ENCODE assay signal across 9 mouse cellular contexts in the genomic region with DNA sequence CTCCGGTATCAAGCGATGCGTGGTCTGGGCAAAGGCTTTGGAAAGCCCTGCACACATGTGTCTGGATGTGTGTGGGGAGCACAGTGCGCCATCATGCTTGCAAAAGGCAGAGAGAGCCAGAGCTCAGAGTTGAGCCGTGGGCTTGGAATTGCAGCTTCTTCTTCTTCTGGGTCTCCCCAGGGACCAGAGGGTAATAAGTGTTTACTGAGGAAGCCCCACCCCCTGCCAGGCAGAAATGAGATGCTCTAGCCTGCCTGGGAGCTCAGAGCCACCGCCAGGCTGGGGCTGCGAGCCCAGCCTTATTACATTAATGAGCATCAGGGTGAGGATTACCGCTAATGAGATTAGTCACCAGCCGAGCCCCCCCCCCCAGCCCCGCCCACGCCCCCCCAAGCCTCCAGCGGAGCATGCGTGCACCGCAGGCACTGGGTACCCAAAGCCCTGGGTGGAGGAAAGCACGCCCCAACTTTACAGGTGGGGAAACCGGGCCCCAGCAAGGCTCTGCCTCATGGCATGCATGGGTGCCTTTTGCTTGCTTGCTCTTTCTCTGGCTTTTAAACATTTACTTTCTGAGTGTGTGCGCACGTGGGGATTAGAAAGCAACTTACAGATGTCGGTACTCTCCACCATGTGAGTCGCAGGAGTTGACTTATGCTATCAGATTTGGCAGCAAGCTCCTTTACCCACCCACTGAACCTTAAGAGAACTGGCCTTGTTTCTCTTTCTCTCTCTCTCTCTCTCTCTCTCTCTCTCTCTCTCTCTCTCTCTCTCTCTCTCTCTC. TPM values are rescaled to one million over a fixed set of nuclear protein-coding genes. Genes with fewer than 3 reads are reported as not detected.
DNase-seq lines count a peak whose midpoint lies in the region; ATAC-seq and TF ChIP-seq lines count a peak whose summit lies in the region.
"Had no signal": no experiment of that assay in that cellular context is flagged by ENCODE, and none has a peak within 500 bp of the region (broad histone marks: within the 10 kb centered on the region; RNA-seq: fewer than 3 reads in every experiment).

No protein-coding gene starts in this region.

- CTCF ChIA-PET in Patski (lab: Charles Lee): interaction anchor here (1.2 to 1.3 kb wide), 2 partner anchors 24 to 42 kb away, joined by 3 read pairs; no protein-coding TSS in a partner anchor

- H3K36me3 ChIP-seq in heart, embryonic 11.5 days (ENCODE audit: control insufficient read depth, insufficient read depth, low read length): no peaks in the 10 kb centered on the region
- no peaks in the 10 kb centered on the region for H3K36me3 ChIP-seq in hindbrain, embryonic 15.5 days
- H3K36me3 ChIP-seq in midbrain, embryonic 14.5 days (ENCODE audit: control insufficient read depth, insufficient read depth, low read length): no peaks in the 10 kb centered on the region
- H3K36me3 ChIP-seq: liver, embryonic 15.5 days had no signal

- in situ Hi-C loops in Patski (cut with MboI; ENCODE audit: low pct_unique_long_range_greater_than_20kb): no loop called here

- H3K27me3 ChIP-seq in heart, embryonic 11.5 days (ENCODE audit: control insufficient read depth, insufficient read depth, low read length): peaks cover 3% of the 10 kb centered on the region; the same call in 1 of the 2 replicates
- H3K27me3 ChIP-seq in Patski: no peaks in the 10 kb centered on the region
- no peaks in the 10 kb centered on the region for H3K27me3 ChIP-seq in hindbrain, embryonic 15.5 days
- no peaks in the 10 kb centered on the region for H3K27me3 ChIP-seq in midbrain, embryonic 14.5 days (ENCODE audit: control insufficient read depth, insufficient read depth, low read length)

- H3K9ac ChIP-seq in heart, embryonic 11.5 days (ENCODE audit: low read depth, low read length): no peak overlapping the region
- H3K9ac ChIP-seq in hindbrain, embryonic 15.5 days: no peak overlapping the region
- H3K9ac ChIP-seq in midbrain, embryonic 14.5 days (replicated peaks; ENCODE audit: low read length): no peak overlapping the region
- H3K9ac ChIP-seq: liver, embryonic 15.5 days had no signal

- no peak for DNase-seq in heart, adult 9 months (ENCODE audit: low spot score in 2 of 2)
- DNase-seq in Patski (ENCODE audit: low read depth, low spot score): no peak
- DNase-seq in midbrain, embryonic 14.5 days: peak; percentile 88
- no peak for DNase-seq in testis, postnatal 10 days (ENCODE audit: low spot score)
- DNase-seq in adrenal gland, adult (ENCODE audit: inconsistent age in 2 of 2, low spot score in 1 of 2): no peak
- no peak for DNase-seq in layer of hippocampus, postnatal 36 days

- H3K9me3 ChIP-seq in heart, embryonic 11.5 days (replicated peaks; ENCODE audit: control insufficient read depth, low read length): no peaks in the 10 kb centered on the region
- H3K9me3 ChIP-seq in hindbrain, embryonic 15.5 days: no peaks in the 10 kb centered on the region
- no peaks in the 10 kb centered on the region for H3K9me3 ChIP-seq in midbrain, embryonic 14.5 days (ENCODE audit: control insufficient read depth, low read length)
- H3K9me3 ChIP-seq: liver, embryonic 15.5 days had no signal

- no peak for TF ChIP-seq CTCF in Patski (IDR thresholded peaks at IDR 0.05)

- no peak overlapping the region for H3K4me3 ChIP-seq in heart, embryonic 11.5 days (ENCODE audit: low read depth, low read length)
- H3K4me3 ChIP-seq in hindbrain, embryonic 15.5 days: no peak overlapping the region
- H3K4me3 ChIP-seq in midbrain, embryonic 14.5 days (replicated peaks; ENCODE audit: low read depth, low read length): 0 out of 2 replicates have a peak overlapping the region, but pooled peaks have one; percentile 4
- H3K4me3 ChIP-seq: liver, embryonic 15.5 days had no signal

- H3K4me1 ChIP-seq in heart, embryonic 11.5 days (ENCODE audit: control insufficient read depth, insufficient read depth, low read length): peaks cover 28% of the 10 kb centered on the region
- peaks cover 33% of the 10 kb centered on the region for H3K4me1 ChIP-seq in hindbrain, embryonic 15.5 days (replicated peaks)
- H3K4me1 ChIP-seq in midbrain, embryonic 14.5 days (ENCODE audit: control insufficient read depth, insufficient read depth, low read length): peaks cover 25% of the 10 kb centered on the region
- H3K4me1 ChIP-seq: liver, embryonic 15.5 days had no signal

- H3K4me2 ChIP-seq in heart, embryonic 11.5 days: peak overlapping the region; percentile 46
- H3K4me2 ChIP-seq in hindbrain, embryonic 15.5 days: peak overlapping the region; percentile 39
- H3K4me2 ChIP-seq in midbrain, embryonic 14.5 days (ENCODE audit: low read length): peak overlapping the region; percentile 27
- H3K4me2 ChIP-seq: liver, embryonic 15.5 days had no signal

- POLR2A ChIA-PET in Patski (lab: Charles Lee): interaction anchor here (1.1 kb wide), 1 partner anchor 38 kb away, joined by 3 read pairs; no protein-coding TSS in a partner anchor

- ATAC-seq in heart, embryonic 11.5 days (replicated peaks; ENCODE audit: insufficient number of reproducible peaks, low FRiP score, low TSS enrichment): no peak
- ATAC-seq in Patski: peak; percentile 48
- peak; percentile 70 for ATAC-seq in hindbrain, embryonic 15.5 days (ENCODE audit: low FRiP score, low read depth)
- peak; percentile 81 for ATAC-seq in midbrain, embryonic 14.5 days (ENCODE audit: low FRiP score, low TSS enrichment)

- H3K27ac ChIP-seq in heart, embryonic 11.5 days (ENCODE audit: low read depth, low read length): no peak overlapping the region
- peak overlapping the region; percentile 39; the same call in 1 of the 2 replicates for H3K27ac ChIP-seq in hindbrain, embryonic 15.5 days (replicated peaks)
- H3K27ac ChIP-seq in midbrain, embryonic 14.5 days (replicated peaks; ENCODE audit: low read depth, low read length): peak overlapping the region; percentile 63
- H3K27ac ChIP-seq: liver, embryonic 15.5 days had no signal

- 11% methylated on average over 20 of the region's 20 CpGs for WGBS in heart, embryonic 11.5 days (ENCODE audit: insufficient replicate concordance)
- WGBS in hindbrain, embryonic 15.5 days: 12% methylated on average over 20 of the region's 20 CpGs
- WGBS in midbrain, embryonic 14.5 days: 4% methylated on average over 20 of the region's 20 CpGs

RNA-seq across cellular contexts. Expression of a gene that starts 44.1 kb away (rescaled TPM):
- polyA plus RNA-seq in heart, embryonic 11.5 days (2014; fragmentation: Nextera tagmentation; extraction: Ambion mirVana): 11.6 and 16.9 TPM in 2 replicates
- polyA plus RNA-seq in Patski (2021): 39.8 TPM
- 146 and 182 TPM in 2 replicates for polyA plus RNA-seq in hindbrain, embryonic 15.5 days (2015; fragmentation: Nextera tagmentation; extraction: Ambion mirVana)
- polyA plus RNA-seq in midbrain, embryonic 14.5 days (2014; fragmentation: Nextera tagmentation; extraction: Ambion mirVana): 95.3 and 95.7 TPM in 2 replicates
- total RNA-seq in layer of hippocampus, postnatal 36 days (2021): 100 to 1,000 TPM; 127 to 136 TPM
